Mouse (Mus musculus): Measurements from ENCODE around the gene Dmd.
A peak's percentile ranks its signal among the peaks of the same experiment; 100 is the strongest.
"Not testable (repeated sequence)": the region's sequence is repeated elsewhere in the genome, so short reads cannot be mapped to it uniquely, and the experiment has no call there.

Gene Dmd

GRCm38 (mm10) chrX:82948630-82949029, at the start of gene Dmd:
Gene Dmd, plus strand, starts transcription at chrX:82948870.
- peak; percentile 1 for DNase-seq

- DNase-seq: no peak
These were observed 47.2 kb upstream of the Dmd start for GRCm38 (mm10) chrX:82901515-82901914.

DNA sequence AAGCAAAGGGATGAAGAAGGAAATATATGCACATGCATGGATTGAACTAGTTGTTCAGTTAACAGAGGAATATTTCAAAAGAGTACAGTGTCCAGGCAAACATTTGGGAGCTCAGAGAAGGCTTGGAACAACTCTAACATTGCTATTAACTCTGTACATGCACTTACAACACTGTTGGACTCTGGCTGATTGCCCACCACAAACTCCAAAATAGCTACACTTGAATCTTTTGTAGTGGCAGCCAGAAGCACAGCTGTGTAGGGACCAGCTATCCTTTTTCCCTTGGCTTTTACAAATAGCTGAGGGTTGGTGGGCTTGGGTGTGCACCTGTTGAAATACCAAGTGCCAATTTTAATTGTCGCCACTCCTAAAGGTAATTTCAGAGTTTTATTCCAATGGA, 39.0 kb downstream of the Dmd start:
- peak; percentile 0 for DNase-seq

- DNase-seq: no peak
These were observed 101.5 kb downstream of the Dmd start for GRCm38 (mm10) chrX:83050190-83050589.

GRCm38 (mm10) chrX:83116171-83116876, 167.7 kb downstream of the Dmd start:
- peak; percentile 16 for DNase-seq

DNA sequence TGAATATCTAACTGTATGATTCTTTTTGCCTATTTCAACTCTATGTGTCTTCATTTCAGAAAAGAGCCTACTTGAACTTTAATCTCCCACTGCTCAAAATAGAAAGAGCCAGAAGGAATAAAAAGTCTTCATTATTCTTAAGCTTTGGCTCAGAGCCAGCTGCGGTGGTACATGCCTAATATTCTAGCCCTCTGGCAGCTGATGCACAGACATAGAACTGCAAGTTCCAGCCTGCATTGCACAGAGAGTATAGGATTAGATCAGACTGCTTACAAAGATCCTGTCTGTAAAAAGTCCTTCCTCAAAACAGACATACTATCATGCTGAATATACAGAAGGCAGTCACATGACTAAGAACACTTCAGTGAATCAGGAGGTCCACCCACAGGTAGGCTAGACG, 168.5 kb downstream of the Dmd start:
- DNase-seq: peak; percentile 4

DNA sequence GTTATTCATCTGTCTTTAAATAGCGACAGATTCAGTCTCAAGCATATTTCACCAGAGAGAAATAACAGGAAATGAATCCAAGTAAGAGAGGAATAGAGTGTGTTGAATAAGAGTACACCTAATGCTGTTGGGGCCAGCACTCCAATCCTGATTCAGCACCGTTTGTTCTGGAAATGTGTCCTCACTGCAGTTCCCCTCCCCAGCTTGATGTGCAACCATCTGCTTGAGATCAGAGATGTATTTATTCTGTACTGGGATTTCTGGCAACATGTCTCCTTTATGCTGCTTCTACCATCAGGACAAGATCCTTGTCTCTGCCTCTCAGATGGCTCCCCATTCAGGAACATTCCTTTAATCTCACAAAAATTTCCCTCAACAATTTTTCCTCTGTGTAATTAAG, 271.9 kb downstream of the Dmd start:
- no peak for DNase-seq

DNA sequence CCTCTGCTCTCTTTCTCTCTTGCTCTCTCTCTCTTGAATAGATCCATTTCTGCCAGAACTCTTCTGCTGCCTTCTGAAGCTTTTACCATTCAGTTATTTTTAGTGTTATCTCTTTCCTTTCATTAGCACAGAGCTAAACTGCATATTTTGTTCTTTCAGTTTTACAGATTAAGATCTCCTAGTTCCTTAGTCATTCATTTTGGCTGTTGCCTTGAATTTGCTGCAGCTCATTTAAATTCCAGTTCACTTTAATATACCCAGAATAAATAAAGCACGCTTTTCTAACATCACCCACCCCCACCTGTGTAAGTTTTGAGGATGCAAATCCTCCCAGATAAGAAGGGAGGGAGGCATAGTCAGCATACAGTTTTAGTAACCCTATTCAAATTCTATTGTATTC, 272.4 kb downstream of the Dmd start:
- DNase-seq: no peak

DNA sequence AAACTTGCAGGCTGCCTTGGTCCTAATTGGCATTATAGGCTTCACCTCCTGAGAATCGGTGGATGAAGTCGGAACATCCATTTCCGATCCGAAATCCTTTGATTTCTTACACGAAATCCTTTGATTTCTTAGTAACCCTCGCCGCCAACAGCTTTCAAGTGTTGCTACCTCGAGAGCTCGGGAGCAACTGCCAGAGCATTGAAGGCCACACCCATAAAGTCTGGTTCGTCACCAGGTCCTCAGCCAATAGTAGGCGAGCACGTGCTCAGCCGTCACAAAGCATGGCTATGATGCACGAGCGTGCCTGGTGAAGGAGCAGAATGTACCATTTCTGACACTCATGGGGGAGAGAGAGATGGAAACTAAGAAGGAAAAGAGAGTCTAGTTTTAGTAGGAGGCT, 538.9 kb downstream of the Dmd start, which contains the start of gene Tsga8:
Gene Tsga8 (minus strand): TSS at position 327 of the 400 bp plus-strand sequence.
- DNase-seq: no peak

DNA sequence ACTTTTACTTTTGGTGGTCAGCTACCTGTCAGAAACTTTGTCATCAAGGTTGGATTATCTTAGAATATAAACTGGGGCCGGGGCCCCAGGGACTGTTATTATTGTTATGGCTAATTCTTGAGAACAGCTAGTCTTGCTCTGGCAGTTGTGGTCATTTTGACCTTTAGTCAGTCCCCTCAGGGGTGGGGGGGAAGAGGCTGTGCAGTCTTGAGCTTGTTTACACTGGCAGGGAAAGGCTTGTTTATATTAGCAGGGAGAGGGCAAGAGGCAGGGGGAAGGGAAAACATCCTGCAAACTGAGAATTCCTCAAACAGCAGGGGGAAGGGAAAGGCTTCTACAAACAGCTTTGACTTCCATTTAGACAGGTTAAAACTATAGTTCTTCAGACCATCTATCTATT, 726.3 kb downstream of the Dmd start:
- DNase-seq: peak; percentile 74

- DNase-seq: no peak
These were observed 737.9 kb downstream of the Dmd start for GRCm38 (mm10) chrX:83686547-83686946.

DNA sequence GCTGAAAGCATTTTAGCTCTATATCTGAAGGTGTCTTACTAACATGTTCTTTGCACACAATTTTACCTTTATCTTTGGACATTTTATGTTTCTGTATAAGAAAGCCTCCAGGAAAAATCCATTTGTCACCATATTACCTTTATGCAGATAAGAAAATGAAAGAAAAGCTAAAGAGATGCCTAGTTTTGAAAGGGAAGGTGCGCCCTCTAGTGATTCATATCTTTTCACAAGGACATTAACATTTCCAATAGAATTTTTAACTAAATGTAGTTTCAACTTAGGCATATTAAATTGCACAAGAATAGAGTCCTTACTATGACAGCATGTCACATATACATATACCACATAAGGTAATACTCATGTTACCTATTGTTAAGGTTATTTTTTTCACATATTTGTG, 791.9 kb downstream of the Dmd start:
- peak; percentile 2 for DNase-seq

- no peak for DNase-seq
These were observed 797.8 kb downstream of the Dmd start for GRCm38 (mm10) chrX:83746301-83747008.

DNA sequence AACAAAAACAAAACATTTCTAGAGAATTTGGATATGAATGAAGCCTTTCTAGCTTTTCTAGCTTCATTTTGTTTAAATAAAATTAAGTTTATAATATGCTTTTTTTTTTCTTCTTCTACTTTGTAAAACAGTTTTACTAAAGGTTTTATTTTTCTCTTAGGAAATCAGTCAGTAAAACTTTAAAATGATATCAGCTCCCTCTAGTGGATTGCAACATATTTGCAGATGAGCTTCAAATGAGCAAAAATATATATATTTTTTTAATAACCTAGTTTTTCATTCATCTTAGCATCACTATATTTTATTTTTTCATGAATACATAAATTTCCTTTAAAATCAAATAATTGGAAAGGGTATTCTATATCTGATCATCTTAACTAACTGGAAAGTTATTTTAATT, 838.7 kb downstream of the Dmd start:
- no peak for DNase-seq

DNA sequence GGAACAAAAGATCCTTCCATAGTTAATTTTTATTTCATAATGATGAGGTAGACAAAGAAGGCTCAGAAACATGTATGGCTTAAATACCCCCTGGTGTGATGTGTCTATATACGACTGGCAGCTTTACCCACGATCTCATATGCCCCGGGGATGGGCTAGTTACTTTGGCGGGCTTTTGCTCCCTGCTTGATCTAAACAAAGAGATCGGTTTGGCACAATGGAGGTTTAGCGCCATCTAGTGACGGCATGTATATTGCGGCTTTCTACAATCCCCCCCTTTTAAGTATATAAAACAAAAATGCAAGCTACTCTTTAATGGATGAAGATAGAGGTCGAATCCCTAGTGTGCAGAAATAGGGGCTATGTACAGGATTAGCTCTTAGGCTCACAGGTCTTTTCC, 918.8 kb downstream of the Dmd start:
- peak; percentile 3 for DNase-seq

GRCm38 (mm10) chrX:83875389-83875788, 926.7 kb downstream of the Dmd start:
- peak; percentile 4 for DNase-seq

DNA sequence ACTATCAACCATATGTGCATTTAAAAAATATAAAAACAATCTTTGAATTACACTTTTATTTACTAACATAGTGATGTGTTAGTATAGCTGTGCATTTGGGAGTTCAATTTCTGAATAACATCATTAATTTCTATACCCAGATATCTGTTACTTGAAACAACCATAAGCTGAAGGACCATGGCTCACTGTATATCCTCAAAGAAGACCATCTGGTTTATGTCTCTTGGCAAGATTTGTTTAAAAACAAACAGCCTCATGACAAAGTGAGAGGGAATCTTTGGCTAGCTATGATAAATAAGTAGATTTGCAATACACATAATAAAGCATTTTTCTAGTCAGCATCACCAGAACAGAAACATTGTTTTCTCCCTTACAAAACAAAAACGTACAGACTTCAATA, 1027.2 kb downstream of the Dmd start:
- DNase-seq: no peak

DNA sequence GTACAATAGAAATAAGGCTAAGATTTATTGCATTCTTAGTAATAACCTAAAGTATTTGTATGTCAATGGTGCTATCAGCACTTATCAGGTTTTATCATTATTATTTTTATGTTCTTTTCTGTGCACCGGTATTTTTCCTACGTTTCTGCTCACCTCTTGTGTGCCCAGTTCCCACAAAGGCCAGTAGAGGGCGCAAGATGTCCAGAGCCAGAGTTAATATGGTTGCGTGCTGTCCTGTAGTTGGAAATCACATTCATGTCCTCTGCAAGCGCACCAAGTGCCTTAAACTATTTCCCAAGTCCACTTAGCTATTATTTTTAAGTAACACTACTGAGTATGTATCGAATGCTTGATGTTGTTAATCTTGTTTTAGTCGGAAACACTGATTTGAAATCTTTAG, 1052.6 kb downstream of the Dmd start:
- peak; percentile 22 for DNase-seq

- not testable (repeated sequence) for DNase-seq
These were observed 1113.8 kb downstream of the Dmd start for GRCm38 (mm10) chrX:84062431-84062830.

- DNase-seq: no peak
These were observed 1217.2 kb downstream of the Dmd start for GRCm38 (mm10) chrX:84165872-84166271.

- DNase-seq: no peak
These were observed 1292.7 kb downstream of the Dmd start for GRCm38 (mm10) chrX:84241297-84241859.

DNA sequence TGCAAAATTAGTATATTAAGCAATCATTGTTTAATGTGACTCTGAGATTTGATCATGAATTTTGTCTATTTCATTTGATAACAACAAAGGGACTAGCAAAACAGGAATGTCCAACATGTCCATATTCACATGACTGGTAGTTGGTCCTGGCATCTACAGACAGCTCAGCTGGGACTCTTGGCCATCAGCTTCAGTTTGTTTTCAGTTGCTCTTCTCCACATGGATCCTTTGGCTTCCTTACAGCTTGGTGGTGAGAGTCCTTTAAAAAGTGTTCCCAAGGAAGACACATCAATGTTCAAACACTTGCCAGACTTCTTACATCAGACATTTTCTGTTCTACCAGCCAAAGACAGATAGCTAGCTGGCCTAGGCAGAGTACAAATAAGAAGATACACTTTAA, 1381.9 kb downstream of the Dmd start:
- no peak for DNase-seq

GRCm38 (mm10) chrX:84332177-84332576, 1383.5 kb downstream of the Dmd start:
- no peak for DNase-seq

- no peak for DNase-seq
These were observed 1416.3 kb downstream of the Dmd start for GRCm38 (mm10) chrX:84364981-84365380.
